Mouse (Mus musculus) cerebellum, adult 8-10 months (tissue): ENCODE measurements around the gene Sh3bp4.

ENCODE experiments used
- DNase-seq: peaks from one replicate; pipeline ENCODE4 v3.0.0; 2022

Sh3bp4 gene

DNA sequence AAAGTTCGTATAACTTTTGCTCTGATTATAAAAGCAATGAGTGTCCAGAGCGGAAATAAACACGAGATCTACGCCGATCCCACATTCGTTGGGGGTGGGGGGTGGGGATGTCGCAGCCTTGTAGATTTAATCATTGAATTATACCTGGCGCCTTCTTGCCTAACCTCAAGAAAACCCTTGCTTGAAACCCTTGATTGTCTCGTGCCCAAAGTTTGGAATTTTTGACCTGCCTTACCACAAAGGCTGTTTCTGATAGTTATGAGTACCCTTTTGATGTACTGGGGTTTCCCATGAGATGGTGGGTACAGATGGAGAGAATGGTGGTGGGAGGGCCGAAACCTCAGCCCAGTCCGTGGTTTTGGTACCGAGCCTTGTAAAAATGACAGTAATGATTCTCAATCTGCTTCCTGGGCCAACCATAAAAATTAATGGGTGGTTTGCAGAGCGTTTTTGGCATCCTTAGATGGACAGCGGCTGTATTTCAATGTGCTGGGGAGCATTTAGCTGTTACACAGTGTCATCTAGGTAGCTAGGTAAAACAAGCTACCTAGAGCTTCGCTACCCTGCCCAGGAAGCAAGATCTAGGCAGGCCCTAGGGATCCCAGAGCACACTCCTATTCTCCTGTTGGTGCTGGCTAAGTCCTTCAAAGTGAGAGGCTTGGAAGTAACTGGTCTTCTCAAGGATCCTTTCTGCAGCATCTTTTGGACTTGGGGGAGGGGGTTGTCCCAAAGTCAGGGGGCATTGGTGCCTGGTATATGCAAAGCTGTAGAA lies 1.3 kb downstream of the Sh3bp4 start:
- DNase-seq = no peak

DNA sequence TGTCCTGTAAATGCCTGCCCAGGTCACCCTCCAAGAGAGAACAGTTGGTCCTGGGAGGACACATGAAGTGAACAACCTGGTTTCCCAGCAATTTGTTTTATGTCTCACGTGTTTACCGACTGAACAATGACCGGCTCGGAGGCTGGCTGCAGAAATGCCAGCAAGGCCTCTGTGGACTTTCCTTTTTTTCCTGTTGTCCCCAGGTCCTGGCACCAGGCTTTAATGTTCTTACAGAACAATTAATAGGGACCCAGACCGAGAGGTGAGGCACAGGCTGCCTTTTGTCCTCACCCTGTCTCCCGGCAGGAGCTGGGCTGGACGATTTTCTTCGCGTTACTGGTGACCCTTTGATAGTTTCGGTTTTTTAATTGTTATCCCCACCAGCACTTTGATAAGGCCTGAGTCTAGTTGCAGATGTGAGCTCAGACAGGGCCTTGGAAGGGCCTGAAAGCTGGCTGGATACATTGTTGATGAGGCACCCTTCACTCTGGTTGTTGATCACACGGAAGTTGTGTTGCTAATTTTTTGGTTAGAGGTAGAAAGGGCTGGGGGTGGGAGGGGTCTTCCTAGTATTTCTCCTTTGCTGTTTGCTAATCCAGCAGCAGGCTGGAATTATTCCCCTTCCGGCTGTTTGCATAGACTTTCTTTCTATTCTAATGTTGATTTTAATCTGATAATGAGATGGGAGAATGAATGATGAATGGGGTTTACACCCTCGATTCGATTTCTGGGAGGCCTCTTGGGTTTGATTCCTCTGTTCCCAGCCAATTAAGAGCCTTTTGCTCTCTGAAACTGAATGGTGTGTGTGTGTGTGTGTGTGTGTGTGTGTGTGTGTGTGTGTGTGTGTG lies 2.2 kb downstream of the Sh3bp4 start:
- DNase-seq = no peak

DNA sequence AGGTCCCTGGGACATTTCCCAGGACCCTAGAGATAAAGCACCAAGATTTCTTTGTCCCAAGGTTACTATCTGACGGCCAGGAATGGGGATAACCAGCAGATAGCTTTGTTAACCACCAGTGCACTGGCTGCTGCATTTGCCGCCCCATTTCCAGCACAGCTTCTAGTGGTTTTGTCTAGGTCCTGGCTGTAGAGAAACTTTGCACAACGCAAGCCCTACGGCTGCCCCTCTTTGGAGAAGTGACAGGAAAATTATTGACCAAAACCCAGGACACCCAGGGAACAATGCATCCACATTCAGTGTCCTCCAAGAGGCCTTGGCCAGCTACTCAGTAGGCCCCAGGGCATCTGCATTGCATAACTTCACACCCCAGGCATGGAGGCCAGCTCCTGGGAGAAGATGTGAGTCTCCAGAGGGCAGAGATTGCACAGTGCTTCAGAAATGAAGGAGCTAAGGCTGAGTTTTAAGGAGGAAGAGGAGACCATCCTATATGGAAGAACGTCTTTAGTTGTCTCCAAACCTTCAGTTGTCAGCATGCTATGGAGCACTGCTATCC lies 3.2 kb downstream of the Sh3bp4 start:
- DNase-seq = no peak

DNA sequence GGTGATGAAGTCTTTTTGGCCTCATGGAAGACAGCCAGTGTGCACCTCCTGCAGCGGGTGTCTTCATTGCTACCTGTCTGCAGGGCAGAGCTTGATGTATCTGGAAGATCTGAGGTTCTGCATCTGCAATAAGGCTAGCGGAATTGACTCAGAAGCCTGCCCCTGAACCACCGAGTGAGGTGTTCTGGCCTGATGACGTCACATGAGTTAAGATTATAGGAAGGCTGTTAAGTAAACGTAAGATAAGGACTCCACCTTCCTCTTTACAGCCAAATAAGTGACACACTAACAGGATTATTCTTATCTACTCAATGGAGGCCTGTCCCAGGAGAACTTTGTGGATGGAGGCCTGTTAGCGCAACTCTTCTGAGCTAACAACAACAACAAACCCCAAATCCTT lies 4.5 kb downstream of the Sh3bp4 start:
- no peak for DNase-seq

DNA sequence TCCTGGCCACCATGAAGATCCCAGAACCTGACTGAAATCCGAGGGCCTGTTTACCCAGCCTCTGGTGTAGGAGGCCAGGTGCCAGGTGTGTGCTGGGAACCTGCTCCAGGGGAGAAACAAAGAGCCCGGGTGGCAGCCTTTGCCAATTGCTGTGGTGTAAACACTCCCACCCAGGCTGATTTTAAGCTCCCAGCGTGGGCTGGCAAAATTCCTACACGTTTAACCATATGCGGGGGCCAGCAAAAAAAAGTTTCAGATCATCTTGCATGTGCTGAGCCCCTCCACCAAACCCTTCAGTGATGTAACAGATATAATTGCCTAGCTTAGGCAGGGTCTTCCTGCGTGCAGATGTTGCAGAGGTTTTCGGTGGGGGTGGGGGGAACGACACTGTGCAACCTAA lies 4.9 kb downstream of the Sh3bp4 start:
- DNase-seq = no peak

DNA sequence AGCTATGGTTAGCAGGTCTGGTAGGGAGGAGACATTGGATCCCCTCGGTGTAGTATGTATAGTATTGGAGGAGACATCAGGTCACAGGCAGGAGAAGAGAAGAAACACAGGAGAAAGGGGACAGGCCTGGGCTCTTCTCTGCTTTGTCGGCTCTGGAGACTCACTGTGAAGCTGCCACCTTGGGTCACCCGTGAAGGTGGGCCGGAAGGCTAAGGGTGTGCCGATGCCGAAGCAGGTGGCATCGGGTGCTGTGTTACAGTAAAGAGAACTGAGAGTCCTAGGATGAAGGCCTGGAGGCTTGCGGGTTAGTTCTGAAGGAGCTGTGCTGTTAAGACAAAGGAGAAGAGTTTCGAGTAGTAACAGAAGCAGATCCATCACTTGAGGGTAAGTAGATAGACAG lies 6.6 kb downstream of the Sh3bp4 start:
- DNase-seq = no peak

DNA sequence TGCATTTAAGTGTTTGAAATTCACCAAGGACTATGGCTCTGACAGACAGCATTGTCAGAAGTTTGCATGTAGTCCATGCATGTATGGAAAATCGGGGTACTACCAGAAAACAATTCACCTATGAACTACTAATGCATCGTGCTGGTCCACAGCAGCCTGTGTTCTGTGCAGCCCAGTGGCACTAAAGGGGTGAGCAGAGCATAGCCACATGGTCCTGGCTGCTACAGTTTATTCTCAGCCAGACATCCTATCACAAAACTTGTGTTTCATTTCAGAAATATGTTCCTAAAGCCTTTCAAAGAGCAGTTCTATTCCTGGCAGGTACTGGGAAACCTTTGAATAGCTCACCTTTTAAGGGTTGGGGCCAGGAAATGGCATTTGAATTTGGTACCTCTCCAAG lies 8.0 kb downstream of the Sh3bp4 start:
- no peak for DNase-seq

DNA sequence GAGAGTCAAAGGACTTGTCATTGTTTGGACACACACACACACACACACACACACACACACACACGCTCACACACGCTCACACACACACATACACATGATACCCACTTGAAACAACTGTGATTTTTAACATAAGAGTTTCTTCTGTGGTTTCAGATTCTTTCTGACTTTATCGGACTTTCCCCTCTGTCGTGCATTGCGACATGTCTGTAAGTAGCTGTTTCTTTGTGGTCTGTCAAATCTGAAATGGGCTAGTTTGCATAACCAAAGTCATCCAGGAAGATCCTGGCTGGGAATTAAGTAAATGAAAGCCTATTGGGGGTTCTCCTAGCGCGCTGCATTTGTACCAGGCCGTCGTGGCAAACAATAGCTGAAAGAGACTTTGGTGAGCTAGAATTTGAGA lies 8.5 kb downstream of the Sh3bp4 start:
- DNase-seq = no peak

DNA sequence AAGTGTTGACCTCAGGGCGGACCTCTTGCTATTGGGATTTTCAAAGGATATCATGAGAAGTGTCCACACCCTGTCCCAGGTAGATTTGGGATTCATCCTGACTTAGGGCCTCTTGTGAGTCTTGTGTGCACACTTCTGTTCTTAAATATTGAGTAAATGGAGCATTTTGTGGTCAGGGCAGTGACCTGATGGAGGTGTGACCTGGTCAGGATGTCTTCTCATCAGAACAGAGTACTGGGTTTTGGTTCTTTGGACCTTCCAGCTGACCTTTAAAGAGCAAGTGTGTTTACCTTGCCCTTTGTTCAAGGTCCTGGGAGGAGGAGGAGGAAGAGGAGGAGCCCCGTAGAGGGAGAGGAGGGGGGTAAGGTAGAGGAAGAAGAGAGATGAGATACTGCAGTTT lies 9.0 kb downstream of the Sh3bp4 start:
- no peak for DNase-seq

DNA sequence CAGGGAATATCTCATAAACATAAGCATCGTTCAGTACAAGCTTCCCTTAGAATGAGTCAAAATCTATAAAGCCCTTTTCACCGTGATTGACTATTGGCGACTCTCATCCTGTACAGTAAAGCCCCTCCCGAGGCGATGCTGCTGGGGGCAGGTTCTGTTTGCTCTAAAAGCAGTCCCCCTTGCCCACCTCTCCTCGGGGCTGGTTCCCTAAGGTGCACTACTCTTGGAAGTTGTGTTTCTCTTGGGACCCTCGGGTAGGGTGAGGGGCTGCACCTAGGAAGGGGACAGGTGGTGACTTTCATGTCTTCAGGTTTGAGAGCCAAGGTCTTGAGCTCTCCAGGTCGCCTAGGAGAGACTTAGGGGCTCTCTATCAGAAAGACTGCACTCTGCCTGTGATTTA lies 10.2 kb downstream of the Sh3bp4 start:
- DNase-seq = no peak

DNA sequence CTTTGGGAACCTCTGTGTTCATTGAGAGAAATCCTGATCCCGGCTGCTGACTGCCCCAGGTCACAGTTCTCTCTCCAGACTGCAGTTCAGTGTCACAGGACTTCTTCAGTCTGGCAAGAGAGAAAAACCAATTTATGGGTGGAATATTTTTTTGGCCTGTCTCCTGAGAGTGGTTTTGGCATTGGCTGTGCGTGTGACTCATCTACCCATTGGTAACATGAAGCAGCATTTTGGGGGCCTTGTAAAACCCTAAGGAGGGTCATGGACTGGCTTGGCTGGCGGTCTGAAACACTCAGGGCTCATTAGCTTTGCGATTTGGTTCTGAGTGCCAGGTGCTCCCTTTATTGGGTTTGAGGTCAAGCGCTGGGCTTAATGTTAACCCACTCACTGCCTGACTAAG lies 10.6 kb downstream of the Sh3bp4 start:
- no peak for DNase-seq

DNA sequence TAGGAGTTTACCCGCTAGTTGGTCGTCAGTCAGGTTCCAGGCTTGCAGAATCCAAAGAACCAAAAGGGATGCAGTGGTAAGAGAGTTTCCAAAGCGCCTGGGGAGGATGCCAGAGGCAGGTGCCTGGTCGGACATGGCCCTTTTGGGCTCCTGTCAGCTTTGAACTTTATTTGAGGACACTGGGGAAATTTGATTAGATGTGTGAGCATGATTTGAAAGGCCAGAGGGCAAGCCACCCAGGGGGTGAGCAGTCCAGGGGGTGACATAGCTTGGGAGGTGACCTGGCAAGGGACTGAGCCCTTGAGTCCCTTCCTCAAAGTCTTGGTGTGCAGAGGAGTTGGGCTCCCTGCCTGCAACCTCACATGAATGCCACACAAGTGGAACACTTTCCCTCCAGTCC lies 11.2 kb downstream of the Sh3bp4 start:
- DNase-seq = no peak

DNA sequence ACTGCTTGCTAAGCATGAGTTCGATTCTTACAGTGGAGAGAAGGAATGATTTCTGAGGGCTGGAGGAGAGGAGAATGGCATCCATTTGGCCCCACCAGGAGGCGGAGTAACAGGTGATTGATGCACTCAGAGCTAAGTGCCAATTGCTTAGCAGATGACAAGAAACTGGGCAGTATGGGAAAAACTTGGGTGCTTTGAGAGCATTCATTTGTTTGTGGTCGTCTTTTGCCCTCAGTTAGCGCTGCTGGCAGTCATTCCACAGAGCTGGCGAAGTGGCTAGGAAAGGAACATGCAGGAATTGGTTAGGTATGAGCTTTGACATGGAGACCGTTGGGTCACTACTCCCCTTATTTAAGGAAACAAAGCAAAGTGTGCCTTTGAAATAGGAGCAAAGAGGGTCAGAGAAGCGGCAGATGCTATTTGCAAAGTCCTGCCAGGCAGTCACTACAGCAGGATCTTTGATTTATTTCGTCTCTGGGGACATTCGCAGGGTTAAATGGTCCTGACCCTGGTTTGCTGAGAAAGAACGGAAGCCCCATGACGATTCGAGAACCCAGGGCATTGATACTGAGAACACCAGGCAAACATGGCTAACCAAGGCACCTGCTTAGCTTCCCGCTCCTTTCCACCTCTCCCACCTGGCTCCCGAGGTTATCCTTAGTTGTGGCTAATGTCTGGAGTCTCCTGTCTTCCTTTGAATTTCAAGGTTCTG lies 12.1 kb downstream of the Sh3bp4 start:
- no peak for DNase-seq

DNA sequence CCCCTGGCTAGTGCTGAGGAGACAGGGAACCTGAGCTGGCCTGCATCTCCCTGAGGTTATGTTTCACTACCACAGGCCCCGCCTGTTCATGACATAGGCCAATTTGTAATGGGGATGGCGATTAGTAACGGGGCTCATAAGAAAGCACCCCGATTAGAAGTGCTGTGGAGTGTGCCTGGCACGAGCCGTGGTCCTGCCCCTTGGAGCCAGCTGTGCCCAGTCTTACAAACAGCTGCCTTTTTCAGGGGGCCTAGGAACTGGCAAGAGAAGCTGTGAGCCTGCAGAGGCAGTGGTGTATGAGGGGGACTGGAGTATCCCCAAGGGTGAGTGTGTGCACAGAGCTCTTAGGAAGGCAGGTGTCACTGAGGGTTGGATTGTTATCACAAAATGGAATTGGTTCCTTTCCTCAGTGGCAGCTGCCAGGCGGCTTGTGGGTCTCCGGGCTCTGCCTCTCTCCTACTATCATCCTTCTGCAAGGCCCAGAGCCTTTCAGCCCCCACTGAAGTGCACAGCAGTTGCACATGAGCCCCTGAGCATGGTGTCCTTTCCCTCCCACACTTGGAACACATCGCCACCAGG lies 16.4 kb downstream of the Sh3bp4 start:
- no peak for DNase-seq

DNA sequence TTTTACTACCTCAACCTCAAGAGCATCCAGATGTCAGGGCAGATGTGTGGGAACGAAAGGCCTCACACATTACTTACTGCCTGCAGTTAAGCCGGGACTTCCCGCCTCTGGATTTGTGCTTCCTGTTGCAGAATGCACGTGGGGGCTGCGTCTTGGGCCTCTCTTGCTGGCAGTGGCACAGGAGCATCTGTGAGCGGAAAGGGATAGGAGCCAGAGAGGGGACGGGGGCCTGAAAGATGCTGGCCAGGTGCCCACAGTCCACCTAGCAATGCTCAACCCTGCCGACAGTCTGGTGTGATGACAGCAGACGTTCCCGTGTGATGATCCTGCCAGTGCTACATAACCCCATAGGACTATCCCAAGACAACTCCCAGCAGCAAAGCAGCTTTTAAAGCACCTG lies 17.9 kb downstream of the Sh3bp4 start:
- DNase-seq = no peak

DNA sequence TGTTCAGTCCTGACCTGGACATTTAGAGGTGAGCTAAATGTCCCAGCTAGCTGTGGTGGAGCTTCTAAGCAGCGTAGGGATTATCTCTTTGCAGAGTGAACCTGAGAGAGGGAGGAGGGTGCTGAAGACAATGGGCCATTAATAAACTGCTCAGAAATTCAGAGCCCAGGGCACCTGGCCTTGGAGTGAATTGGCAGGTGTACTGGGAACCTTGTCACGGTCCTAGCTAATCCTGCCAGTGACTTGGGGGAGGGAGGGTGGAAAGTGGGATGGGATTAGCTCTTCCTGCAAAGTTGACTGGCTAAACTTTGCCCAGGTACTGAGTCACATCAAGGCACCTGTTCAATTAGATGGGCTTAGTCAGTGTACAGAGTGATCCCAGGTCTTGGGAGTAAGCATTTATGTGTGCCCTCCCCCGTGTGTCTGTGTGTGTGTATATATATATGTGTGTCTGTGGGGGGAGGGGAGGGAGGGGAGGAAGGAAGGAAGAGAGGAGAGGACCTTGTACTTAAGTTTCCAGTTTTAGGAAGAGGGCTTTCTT lies 18.6 kb downstream of the Sh3bp4 start:
- no peak for DNase-seq

DNA sequence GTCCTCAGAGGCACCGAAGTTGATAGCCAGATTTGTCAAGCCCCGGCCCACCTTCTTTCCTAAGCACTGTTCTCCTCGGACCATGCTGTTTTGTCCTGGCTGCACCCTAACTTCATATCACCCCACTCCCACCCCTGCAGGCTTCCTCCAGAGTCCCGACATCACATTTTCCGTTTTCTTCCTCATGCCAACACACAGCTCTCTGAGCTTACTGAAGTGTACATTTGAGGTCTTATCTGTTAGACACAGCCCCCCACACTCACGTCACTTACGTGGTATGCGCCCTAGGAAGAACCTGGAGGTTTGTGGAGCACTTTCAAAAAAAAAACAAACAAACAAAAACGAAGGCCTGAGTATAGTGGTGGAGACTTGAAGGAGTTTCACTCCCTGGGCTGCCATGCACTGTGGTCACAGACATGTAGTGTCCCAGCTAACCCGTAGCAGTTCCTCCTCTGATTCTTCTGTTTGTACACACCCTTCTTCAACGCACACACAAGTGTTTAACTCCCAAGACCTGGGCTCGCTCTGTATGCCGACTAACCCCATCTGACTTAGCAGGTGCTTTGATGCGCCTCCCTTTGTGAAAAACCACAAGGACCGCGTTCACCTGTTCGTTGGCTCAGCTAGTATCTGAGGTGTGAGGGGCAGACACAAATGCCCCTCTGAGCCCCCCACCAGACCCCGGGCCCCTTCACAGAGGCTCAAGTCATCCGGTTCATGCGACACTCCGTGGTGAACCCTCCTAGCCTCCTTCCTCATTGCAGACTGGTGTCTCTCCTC lies 19.8 kb downstream of the Sh3bp4 start:
- DNase-seq = no peak

DNA sequence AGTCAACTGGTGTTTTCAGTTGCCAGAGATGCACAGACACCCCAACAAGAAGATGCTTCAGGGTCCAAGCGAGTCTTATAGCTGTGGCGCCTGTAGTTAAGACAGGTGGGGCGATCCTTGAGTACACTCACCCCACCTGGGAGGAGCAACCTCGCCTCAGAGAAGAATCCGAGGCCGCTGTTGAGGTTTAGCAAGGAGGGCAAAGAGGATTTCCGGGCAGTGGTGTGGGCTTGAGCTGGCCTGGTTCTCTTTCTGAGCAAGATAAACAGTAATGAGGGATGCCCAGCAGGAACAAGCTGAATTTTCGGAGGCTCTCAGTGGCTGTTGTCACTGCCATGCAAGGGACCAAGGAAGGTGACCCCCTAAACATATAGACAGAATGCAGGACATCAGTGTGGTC lies 20.5 kb downstream of the Sh3bp4 start:
- DNase-seq = no peak

DNA sequence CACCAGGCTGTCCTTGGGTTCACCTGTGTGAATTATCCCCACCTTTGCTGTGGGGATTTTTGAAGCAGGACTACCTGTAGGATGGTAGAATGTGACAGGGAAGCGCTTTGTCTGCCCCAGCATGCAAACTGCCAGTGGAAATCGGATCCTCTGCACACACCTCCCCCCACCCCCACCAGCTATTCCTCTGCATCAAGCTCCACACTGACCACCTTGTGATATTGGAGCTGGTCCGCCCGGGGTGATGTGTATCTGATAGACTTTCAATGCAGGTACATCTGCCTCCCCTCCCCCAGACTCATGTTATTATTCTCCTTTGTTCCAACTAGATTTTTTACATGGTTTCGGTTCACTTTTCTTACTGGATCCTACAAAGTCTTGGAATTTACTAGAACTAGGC lies 21.8 kb downstream of the Sh3bp4 start:
- DNase-seq = no peak

DNA sequence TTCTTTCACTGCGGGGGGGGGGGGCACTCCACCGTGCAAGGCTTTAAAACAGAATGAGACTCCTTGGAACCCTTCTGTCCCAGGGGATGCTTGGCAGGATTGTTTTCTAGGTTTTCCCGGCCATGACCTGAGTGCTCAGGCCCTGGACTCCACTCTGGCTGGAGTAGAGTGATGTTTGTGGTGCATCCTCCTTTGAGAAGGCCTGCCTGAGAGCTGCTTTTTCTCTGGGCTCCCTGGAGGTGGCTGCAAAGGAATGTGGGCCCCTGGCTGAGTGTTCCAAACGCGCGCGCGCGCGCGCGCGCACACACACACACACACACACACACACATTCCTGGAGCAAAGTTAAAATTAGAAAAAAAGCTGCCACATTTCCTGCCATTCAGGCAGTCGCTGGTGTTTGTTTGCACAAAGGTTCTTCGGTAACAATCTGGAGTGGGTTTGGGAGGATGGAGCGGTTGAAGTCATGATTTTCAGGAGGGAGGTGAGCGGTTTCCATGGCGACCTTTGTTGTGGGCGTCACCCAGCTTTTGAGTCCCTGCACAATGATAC lies 22.3 kb downstream of the Sh3bp4 start:
- no peak for DNase-seq

DNA sequence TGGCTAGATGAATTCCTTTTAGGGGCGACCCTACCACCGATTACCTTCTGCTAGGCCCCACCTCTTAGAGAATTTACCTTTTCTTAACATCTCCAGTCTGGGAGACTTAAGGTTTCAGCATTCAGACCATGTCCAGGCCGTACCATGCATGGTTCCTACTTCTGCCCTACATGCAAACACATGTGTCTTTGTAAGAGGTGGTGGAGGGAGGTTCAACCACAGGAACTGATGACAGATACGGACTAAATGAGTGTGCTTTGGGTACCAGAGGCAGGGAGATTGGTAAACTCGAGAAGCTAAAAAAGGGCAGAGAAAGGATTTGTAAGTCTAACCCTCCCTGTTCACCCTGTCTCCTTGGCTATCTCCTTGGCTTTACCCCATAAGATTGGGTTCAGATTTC lies 23.5 kb downstream of the Sh3bp4 start:
- no peak for DNase-seq

DNA sequence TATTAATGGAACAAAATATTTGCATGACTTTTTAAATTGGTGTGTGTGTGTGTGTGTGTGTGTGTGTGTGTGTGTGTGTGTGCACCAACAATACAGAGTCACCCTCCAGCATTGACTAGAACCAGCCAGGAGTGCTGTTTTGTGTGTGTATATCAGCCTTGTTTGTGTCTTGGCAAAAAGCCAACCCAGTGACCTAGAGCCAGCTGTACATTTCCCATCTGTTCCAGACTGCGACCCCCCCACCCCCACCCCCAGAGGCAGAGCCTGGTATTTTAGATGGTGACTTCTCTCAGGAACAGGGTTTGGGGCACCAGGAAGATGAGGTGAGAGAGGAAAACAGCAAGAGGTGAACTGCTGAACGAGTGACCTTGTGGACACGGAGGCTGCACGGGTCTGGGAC lies 24.2 kb downstream of the Sh3bp4 start:
- DNase-seq = no peak
